Mouse (Mus musculus) limb, embryonic 14.5 days (tissue): ENCODE measurements around the gene Gnat1. TPM values are rescaled to one million over a fixed set of nuclear protein-coding genes. Genes with fewer than 3 reads are reported as not detected.

Source experiments
- ATAC-seq: fragments of 200-750 bp; cut with Nextera tagmentation; 2 replicates; pipeline ENCODE4 v1.8.0; 2017; ENCODE audit warnings: low read depth, moderate number of reproducible peaks, moderate TSS enrichment; ENCODE audit not compliant: low FRiP score
- DNase-seq: peaks from one replicate; pipeline ENCODE4 v3.0.0-alpha.2; 2015; ENCODE audit warnings: low spot score
- H3K27ac ChIP-seq: fragments of 300-500 bp; sonication (generic); replicated peaks from 2 replicates; pipeline ENCODE4 v1.5.1; 2014; ENCODE audit warnings: low read depth, mild to moderate bottlenecking, low read length, moderate library complexity, mixed read lengths
- H3K27me3 ChIP-seq: fragments of 300-500 bp; sonication (generic); 2 replicates; pipeline ENCODE4 v1.6.1; 2014; ENCODE audit warnings: low read length, mixed read lengths; ENCODE audit not compliant: control insufficient read depth, insufficient read depth
- H3K36me3 ChIP-seq: fragments of 300-500 bp; sonication (generic); 2 replicates; pipeline ENCODE4 v1.6.1; 2014; ENCODE audit warnings: mild to moderate bottlenecking, low read length, moderate library complexity, mixed read lengths; ENCODE audit not compliant: control insufficient read depth, insufficient read depth
- H3K4me1 ChIP-seq: fragments of 300-500 bp; sonication (generic); 2 replicates; pipeline ENCODE4 v1.6.1; 2014; ENCODE audit warnings: antibody characterized with exemption, low read length, mixed read lengths; ENCODE audit not compliant: control insufficient read depth, insufficient read depth
- H3K4me2 ChIP-seq: fragments of 300-500 bp; sonication (generic); replicated peaks from 2 replicates; pipeline ENCODE4 v1.6.1; 2014; ENCODE audit warnings: low read depth, mild to moderate bottlenecking, low read length, moderate library complexity; ENCODE audit not compliant: severe bottlenecking
- H3K4me3 ChIP-seq: fragments of 300-500 bp; sonication (generic); replicated peaks from 2 replicates; pipeline ENCODE4 v1.5.1; 2014; ENCODE audit warnings: low read length
- H3K9ac ChIP-seq: fragments of 300-500 bp; sonication (generic); 2 replicates; pipeline ENCODE4 v1.6.1; 2014; ENCODE audit warnings: mild to moderate bottlenecking, low read depth, low read length, moderate library complexity; ENCODE audit not compliant: severe bottlenecking
- H3K9me3 ChIP-seq: fragments of 300-500 bp; sonication (generic); 2 replicates; pipeline ENCODE4 v1.6.1; 2016; ENCODE audit warnings: low read length; ENCODE audit not compliant: control insufficient read depth
- POLR2A ChIP-seq: fragments of 200-500 bp; IDR thresholded peaks from 2 replicates; pipeline ENCODE4 v1.8.0; 2012; ENCODE audit warnings: inconsistent platforms, mild to moderate bottlenecking, moderate library complexity, borderline replicate concordance; ENCODE audit not compliant: insufficient read depth, insufficient read length; ENCODE audit errors: extremely low read depth
- WGBS: fragments of 180-500 bp; shearing (Covaris S2); extraction: QIAGEN DNeasy Blood & Tissue Kit; methylation state at CpG from one replicate; pipeline ENCODE4 v1.1.7; 2014; 5-methylcytosine and 5-hydroxymethylcytosine counted together
- polyA plus RNA-seq, 2 experiments: library from polyadenylated mRNA; depleted of rRNA in 1 of 2; stranded (reverse) in 1 of 2; unstranded in 1 of 2; fragments of >200 nt; fragmentation: Nextera tagmentation in 1 of 2; extraction: Ambion mirVana in 1 of 2; gene quantifications; 2 replicates each; pipeline versions ENCODE4 v1.2.1 to v1.2.3; 2012 to 2014

Gnat1 gene
- polyA plus RNA-seq, 2 experiments: 0.28 to 0.55 TPM

DNA sequence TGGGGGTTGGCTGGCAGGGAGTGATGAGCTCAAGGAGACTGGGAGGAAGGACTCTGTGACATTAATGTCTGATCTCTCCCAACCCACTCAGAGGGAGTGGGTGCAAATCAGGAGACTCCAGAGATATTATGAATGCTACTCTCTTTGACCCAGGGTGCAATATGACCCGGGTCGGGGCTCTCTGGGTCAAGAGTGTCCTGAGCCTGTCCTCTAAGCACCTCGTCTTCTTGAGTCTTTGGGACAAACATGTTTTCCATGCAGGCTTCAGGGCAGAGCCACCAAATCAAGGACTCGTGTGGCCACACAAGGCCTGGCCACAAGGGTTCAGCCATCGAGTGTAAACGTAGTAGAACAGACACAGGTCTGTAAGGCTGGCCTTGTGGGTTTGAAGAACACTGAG lies 21.4 kb downstream of the Gnat1 start:
- Histone ChIP-seq H3K36me3 (no peaks in the 10 kb centered on the region), H3K27me3 (no peaks in the 10 kb centered on the region), H3K4me1 (no peaks in the 10 kb centered on the region), H3K4me2 (no peak overlapping the region), H3K9ac (no peak overlapping the region), H3K4me3 (no peak overlapping the region), H3K27ac (no peak overlapping the region), H3K9me3 (no peaks in the 10 kb centered on the region)
- DNase-seq (no peak), ATAC-seq (no peak)
- no peak for TF ChIP-seq POLR2A
- WGBS: 81% methylated on average over 6 of the region's 6 CpGs

DNA sequence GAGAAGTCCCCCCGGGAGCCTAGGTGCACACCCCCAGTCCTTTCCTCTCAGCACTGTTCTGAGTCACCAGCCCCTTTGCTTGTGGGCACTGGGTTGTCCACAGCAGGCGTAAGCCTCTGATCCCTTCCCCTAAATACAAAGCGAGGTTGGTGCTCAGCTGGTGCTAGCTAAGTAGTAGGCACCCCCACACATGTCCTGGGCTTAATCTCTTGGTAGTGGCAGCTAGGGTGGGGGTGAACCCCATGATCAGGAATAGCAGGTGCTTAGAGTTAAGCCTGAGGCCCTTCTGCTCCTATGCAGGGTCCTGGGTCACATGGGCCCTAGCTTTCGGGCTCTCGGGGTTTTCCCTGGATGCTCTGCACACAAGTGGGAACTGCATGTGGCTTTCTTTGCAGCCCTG lies 22.4 kb downstream of the Gnat1 start:
- no peak overlapping the region for H3K9ac ChIP-seq
- no peaks in the 10 kb centered on the region for H3K36me3 ChIP-seq
- no peak overlapping the region for H3K4me2 ChIP-seq
- 0 out of 2 replicates have a peak, but pooled peaks cover under 1% of the 10 kb centered on the region for H3K4me1 ChIP-seq
- no peaks in the 10 kb centered on the region for H3K27me3 ChIP-seq
- TF ChIP-seq POLR2A: no peak
- 86% methylated on average over 5 of the region's 5 CpGs for WGBS
- H3K27ac ChIP-seq: no peak overlapping the region
- ATAC-seq (no peak), DNase-seq (no peak)
- H3K9me3 ChIP-seq: no peaks in the 10 kb centered on the region
- no peak overlapping the region for H3K4me3 ChIP-seq

DNA sequence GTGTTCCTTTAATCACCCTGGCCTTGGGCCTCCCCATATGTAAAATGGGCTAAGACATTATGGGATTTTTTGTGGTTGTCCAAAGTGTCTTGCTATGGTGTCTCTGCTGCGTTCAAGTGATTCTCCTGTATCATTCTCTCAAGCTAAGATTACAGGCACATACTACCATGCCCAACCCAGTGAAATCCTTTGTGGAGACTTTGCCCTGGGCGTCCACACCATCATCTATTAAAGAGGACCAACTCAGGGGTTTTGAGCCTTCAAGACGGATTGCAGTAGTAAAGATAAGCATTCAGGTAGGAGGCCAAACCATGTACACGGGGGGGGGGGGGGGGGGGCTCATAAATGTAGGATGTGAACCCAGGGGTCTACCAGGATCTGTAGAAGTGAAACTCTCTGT lies 24.9 kb downstream of the Gnat1 start:
- Histone ChIP-seq H3K9me3 (no peaks in the 10 kb centered on the region), H3K27me3 (no peaks in the 10 kb centered on the region), H3K4me1 (peaks cover 26% of the 10 kb centered on the region), H3K4me3 (no peak overlapping the region), H3K4me2 (no peak overlapping the region), H3K9ac (no peak overlapping the region), H3K36me3 (no peaks in the 10 kb centered on the region), H3K27ac (no peak overlapping the region)
- DNase-seq (no peak), ATAC-seq (no peak)
- no peak for TF ChIP-seq POLR2A
- 83% methylated on average over 4 of the region's 4 CpGs for WGBS

- H3K4me3 ChIP-seq: no peak overlapping the region
- no peaks in the 10 kb centered on the region for H3K27me3 ChIP-seq
- H3K4me1 ChIP-seq: peaks cover 26% of the 10 kb centered on the region
- ATAC-seq: no peak
- H3K27ac ChIP-seq: no peak overlapping the region
- DNase-seq: no peak
- H3K4me2 ChIP-seq: no peak overlapping the region
- no peak for TF ChIP-seq POLR2A
- WGBS: 75% methylated on average over 2 of the region's 2 CpGs
- H3K9ac ChIP-seq: no peak overlapping the region
- H3K9me3 ChIP-seq: no peaks in the 10 kb centered on the region
- no peaks in the 10 kb centered on the region for H3K36me3 ChIP-seq
Measured at GRCm38 (mm10) chr9:107653474-107653873, 26.0 kb downstream of the Gnat1 start.

DNA sequence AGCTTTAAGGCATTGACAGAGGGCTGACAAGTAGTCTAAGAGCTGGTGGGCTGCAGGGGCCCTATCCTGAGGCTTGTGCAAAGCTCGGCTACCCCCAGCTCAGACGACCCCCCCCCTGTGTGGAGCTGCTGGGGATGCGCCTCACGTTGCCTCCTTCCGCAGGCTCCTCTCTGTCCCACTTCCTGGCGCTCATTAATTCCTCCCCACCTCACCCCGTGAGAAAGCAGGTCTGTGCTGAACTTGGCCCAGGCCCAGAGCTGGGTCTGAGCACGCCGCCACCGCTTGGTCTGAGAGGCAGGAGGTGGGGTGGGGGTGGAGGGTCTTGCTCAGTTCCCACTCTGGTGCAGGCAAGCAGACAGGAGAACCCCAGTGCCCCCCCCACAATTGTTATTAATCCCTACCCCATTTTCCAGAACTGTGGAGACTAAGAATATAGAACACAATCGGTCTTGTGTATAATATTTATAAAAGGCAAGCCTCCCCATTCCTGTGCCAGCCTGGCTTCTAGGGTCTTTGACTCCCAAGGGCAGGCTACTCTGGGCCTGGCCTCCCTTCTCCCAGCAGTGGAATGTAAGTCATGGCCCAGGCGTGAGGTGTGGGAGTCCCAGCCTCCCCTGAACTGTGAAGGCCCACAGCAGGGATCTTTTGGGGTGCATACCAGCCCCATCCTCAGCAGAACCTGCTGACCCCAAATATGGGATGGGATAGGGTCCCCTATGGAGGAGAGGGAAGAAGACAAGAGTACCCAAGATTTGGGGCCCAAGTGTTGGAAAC lies 28.6 kb downstream of the Gnat1 start:
- no peak for TF ChIP-seq POLR2A
- ATAC-seq: peak; percentile 48; the same call in 1 of the 2 replicates
- Histone ChIP-seq H3K9ac (peak overlapping the region; percentile 21; the same call in 1 of the 2 replicates), H3K4me3 (no peak overlapping the region), H3K9me3 (no peaks in the 10 kb centered on the region), H3K4me1 (peaks cover 26% of the 10 kb centered on the region), H3K36me3 (no peaks in the 10 kb centered on the region), H3K27ac (peak overlapping the region; percentile 55), H3K4me2 (no peak overlapping the region), H3K27me3 (no peaks in the 10 kb centered on the region)
- no peak for DNase-seq
- 26% methylated on average over 12 of the region's 12 CpGs for WGBS
